Mouse (Mus musculus) adrenal gland, postnatal 36 days (tissue): ENCODE measurements around the gene Crb2. TPM values are rescaled to one million over a fixed set of nuclear protein-coding genes. Genes with fewer than 3 reads are reported as not detected.

ENCODE experiments used
- DNase-seq, 2 experiments: peaks; one replicate each; pipeline ENCODE4 v3.0.0; 2021; ENCODE audit warnings: mixed read lengths in 1 of 2
- total RNA-seq, 2 experiments: library from RNA; stranded (reverse); gene quantifications; 2 replicates each; pipeline ENCODE4 v1.2.3; 2021

Gene Crb2
- total RNA-seq, 2 experiments from 2014 or later: 0.33 to 0.53 TPM

DNA sequence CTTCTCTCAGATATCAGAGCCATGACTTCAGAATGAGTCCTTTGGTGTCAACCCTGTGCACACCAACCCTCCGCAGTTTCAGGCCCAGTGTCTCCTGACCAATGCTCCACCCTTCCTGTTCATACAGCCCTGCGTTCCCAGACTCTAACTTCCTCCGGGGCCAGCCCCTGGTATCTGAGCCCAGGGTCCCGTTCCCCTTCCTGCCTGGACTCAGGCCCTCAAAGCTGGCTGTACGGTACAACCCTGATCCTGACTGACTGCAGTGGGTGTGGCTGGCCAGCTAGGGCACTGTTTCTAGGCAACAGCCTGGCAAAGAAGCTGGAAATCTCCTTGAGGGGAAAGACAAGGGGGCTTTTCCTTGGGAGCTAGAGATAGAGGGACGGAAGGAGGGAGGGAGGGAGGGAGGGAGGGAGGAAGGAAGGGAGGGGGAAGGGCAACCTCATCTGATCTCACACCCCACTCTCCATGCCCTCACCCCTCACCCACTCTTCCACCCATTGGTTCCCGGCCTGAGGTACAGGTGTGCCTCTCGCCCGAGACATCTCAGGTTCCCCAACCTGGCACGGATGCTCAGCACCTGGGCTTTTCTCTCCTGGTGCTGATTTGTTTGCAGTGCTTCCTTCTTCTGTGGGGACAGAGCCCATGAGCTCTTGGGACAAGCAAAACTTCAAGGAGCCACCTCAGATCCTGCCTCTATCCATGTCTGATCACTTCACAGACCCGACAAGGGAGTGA is 9.9 kb upstream of the Crb2 start:
- no peak for DNase-seq

GRCm38 (mm10) chr2:37767080-37767547 is 8.9 kb upstream of the Crb2 start:
- DNase-seq: no peak

GRCm38 (mm10) chr2:37767739-37768138 is 8.3 kb upstream of the Crb2 start:
- DNase-seq: no peak

DNA sequence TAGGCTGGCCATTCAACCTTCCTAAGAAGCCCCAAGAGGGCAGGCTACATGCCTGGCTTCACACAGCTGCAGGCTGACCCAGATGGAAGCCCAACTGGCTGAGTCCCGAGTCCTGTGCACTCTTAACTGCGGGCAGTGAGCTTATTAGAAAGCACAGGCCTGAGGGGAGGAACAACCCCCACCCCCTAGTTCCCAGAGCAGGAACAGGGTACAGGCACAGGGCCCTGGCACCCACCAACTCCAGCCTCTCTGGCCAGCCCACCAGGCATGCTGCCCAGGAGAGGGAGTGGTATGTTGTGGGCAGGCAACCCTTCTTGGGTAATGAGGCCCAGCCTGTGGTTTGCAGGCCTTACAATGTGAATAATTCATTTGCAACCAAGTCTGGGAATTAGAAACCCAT is 7.1 kb upstream of the Crb2 start:
- DNase-seq: peak; percentile 46 to 54

DNA sequence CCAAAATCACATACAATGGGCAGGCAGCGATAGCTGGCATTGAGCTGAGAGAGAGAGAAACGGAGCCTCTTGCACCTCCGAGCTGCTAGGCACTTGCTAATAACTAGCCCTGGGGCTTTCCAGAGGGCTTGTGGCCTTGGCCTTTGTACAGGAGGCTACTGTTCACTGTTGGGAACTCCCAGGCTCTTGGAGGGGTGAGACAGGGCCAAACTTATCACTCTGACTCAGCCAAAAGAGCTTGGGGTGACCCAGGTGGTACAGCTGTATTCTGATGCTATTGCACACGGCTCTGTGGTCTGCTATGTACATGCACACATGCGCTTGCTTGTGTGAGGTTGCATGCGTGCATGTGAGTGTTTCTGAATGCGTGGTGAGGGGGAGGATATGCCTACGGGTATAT is 6.3 kb upstream of the Crb2 start:
- DNase-seq: peak in 1 of 2 experiments; percentile 35

- peak; percentile 80 to 86 for DNase-seq
Measured at GRCm38 (mm10) chr2:37771618-37772285, 4.3 kb upstream of the Crb2 start.

DNA sequence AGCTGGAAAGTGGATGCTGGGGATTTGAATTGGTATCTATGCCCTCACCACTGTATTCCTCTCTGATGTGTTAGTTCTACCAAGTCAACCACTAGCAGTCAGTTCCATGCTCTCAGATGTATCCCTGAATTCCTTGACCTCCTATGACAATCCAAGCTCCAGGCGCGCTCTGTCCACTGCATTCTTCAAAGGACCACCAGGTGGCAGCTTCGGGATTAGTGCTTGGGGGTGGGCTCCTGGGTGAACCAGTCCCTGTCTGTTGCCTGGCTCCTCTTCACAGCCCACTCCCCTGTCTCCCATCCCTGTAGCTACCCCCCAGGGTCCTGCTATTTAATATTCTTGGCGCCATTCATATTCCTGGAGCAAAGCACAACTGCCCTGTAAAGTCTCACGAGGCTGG is 1.5 kb upstream of the Crb2 start:
- DNase-seq: peak; percentile 50 to 62

GRCm38 (mm10) chr2:37776611-37777411 is 762 bp downstream of the Crb2 start:
- no peak for DNase-seq

- no peak for DNase-seq
Measured at GRCm38 (mm10) chr2:37777958-37778720, 2.1 kb downstream of the Crb2 start.

DNA sequence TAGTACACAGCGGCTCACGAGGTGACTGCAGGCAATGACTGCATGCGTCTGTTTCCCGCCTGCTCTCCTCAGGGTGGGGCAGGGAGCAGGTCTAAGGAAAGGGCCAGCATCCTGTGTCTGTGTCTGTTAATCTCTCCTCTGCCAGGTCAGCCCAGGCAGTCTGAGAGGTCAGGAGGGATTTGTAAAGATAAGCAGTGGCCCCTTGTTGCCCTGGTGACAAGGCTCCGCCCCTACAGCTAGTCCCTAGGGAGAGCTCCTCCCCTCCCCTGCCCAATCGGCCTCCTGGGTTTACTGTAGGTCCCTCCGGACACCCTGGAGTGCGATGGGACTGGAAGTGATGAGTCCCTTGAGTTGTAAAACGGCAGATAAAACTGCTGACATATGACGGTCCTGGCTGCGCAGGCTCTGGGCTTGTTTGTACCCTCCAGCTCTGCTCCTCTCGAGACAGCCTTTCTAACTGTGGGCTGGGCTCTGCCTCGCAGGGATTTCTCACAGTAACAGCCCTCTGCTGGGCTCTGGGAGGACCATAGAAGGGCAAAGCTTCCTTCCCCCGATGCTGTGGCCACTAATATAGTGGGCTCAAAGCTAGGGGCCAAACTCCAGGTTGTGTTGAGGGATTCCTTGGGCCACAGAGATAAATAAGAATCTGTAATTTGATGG is 4.4 kb downstream of the Crb2 start:
- peak; percentile 80 for DNase-seq

- DNase-seq: no peak
Measured at GRCm38 (mm10) chr2:37781421-37781820, 5.4 kb downstream of the Crb2 start.

DNA sequence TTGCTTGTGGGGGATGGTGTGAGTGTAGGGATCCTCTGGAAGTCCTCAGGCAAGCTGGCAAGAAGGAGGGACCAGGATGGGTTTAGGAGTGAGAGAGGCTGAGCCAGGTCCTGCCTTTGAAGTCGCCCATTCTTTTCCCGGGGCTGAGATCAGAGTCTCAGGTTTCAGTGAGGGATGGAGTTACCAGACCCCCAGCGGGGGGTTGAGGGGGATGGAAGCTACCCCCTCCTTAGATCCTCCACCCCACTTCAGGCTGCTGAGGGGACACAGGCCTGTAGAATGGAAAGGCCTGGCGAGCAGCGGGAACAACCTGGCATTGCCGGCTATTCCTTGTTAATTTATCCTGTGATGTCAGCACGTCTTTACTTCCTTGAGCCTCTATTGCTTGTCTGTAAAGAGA is 6.0 kb downstream of the Crb2 start:
- DNase-seq: no peak

- DNase-seq: peak in 1 of 2 experiments; percentile 17
Measured at GRCm38 (mm10) chr2:37784473-37784872, 8.4 kb downstream of the Crb2 start.

DNA sequence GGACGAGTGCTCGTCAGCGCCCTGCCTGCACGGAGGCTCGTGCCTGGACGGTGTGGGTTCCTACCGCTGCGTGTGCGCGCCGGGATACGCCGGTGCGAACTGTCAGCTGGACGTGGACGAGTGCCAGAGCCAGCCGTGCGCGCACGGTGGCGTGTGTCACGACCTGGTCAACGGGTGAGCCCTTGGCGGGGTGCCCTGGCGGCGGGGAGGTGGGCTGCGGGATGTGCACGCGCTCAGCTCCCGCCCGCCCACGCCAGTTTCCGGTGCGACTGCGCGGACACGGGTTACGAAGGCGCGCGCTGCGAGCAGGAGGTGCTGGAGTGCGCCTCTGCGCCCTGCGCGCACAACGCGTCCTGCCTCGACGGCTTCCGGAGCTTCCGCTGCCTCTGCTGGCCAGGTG is 10.4 kb downstream of the Crb2 start:
- peak in 1 of 2 experiments; percentile 16 for DNase-seq

DNA sequence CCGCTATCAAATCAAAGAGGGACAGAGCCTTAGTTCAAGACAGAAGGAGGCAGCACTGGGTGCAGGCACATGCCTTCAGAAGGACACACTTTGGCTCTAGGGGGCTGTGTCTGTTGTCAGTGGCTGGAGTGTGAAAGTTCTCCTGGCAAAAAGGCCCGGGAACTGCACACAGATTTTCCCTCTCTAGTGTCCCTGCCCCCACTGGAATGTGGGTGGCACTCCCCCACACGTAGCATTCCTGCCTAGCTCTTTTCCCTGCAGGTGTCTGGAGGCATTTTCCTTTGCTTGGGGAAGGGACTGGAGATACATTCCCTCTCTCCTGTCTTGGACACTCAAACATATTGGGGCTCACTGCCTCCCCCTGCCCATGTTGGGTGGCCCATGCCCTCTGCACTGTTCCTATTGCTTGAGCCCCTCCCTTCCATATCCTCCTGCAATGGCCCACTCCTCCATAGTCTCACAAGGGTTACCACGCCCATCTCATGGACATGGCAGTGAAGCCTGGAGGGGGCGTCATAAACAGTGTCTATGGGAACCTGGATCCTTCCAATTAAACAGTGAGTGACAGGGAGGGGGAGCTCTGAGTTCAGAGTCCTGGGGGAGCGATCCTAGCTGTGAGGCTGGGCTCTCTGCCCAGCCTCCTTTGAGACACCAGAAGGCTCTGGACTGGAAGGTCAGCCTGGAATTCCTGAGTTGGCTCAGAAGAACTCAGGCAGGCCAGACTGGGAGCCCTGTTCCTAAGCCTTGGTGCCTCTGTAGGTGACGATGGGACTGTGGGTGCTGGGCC is 12.3 kb downstream of the Crb2 start:
- peak in 1 of 2 experiments; percentile 20 for DNase-seq

- DNase-seq: peak in 1 of 2 experiments; percentile 31
Measured at GRCm38 (mm10) chr2:37789029-37789428, 13.0 kb downstream of the Crb2 start.

DNA sequence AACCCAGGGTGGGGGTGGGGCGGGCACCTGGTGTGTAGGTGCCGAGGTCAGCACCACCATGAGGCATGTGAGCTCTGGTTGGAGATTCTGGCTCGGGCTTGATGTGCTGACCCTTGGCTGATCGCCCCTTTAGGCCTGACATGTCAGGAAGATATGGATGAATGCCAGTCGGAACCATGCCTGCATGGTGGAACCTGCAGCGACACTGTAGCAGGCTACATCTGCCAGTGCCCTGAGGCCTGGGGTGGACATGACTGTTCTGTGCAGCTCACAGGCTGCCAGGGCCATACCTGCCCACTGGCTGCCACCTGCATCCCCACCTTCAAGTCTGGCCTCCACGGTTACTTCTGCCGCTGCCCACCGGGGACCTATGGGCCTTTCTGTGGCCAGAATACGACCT is 13.9 kb downstream of the Crb2 start:
- no peak for DNase-seq

GRCm38 (mm10) chr2:37790738-37791137 is 14.7 kb downstream of the Crb2 start:
- no peak for DNase-seq

DNA sequence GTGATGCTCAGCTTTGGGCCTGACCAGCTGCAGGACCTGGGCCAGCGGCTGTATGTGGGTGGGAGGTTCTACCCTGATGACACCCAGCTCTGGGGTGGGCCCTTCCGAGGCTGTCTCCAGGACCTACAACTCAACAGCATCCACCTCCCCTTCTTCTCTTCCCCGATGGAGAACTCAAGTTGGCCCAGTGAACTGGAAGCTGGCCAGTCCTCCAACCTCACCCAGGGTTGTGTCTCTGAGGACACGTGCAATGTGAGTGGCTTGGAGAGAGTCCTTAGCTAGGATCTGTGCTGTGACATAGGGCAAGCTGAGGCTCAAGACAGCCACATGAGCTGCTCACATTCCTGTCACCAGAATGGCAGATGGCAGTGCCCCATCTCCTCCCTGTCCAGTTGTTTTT is 15.3 kb downstream of the Crb2 start:
- peak in 1 of 2 experiments; percentile 15 for DNase-seq

DNA sequence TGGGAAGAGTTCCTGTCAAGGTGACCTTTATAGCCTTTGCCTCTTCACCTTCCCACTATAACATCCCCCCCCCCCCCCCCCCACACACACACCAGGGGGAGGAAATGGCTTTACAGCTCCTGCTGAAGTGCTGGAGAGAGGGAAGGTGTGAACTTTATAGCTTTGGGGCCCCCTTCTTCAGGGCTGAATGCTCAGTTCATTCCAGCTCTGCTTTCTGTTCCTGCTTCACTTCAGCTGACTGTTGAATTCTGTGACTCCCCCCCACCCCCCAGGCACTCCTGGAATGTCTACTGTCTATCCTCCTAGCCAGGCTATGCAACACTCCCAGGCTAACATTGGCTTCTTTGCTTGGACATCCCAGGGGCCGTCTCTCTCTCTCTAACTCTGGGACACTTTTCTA is 20.0 kb downstream of the Crb2 start:
- no peak for DNase-seq

DNA sequence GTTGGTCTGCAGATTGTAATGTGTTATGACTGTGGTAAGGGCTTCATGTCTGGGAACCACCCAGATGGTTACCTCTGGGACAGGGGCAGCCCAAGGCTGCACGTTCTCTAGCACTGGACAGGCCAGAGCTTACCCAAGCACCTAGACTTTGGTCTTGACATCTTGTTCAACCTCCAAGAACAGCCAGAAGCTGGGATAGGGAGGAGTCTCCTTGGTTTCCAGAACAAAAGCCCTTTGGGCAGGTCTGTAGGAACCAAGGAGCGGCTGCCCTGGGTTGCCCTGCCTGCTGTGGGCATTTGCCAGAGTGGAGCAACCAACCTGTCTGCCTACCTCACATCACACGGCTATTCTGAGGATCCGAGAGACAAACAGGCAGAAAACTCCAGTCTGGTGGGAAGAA is 21.0 kb downstream of the Crb2 start:
- no peak for DNase-seq
